Mouse (Mus musculus): Measurements from ENCODE around the gene Ftcd. TPM values are rescaled to one million over a fixed set of nuclear protein-coding genes. Genes with fewer than 3 reads are reported as not detected.

Ftcd gene
- 0.27 and 0.64 TPM in 2 replicates for polyA plus RNA-seq (2012; rRNA removed)

DNA sequence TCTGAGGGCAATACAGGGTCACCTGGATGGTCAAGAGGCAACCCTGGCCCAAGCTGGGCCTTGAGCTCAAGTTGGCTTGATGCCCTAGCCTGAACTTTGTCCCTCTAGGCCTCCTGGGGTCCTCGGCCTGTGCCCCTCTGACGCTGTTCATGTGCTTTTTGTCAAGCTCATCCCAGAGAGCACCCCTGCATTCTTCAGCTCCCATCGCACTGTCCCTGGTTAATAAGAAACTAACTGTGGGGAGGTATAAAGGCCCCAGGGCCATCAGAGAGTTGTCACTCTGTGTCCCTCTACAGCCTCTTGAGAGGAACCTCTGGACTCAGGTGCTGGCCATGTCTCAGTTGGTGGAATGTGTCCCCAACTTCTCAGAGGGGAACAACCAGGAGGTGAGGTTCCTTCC is at the start of gene Ftcd:
Gene Ftcd, plus strand, starts transcription at position 275 of the 400 bp plus-strand sequence.

DNA sequence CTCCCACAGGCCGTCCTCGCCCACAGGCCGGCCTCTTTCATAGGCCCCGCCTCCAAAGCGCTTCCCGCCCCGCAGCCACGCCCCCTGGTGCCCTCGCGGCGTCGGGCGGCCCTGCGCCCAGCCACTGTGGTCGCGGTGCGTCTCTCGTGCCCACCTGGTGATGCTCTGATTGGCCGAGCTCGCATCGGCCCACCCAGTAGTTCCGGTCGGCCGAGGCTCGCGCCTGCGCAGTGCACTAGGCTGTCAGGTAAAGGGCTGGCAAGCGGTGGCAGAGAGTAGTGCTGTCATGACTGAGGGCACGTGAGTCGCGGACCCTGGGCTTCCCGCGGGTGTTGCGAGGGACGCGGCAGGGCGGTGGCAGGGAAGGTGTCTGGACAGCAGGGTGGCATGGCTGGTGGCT is 44.1 kb upstream of the Ftcd start, which contains the start of gene Lss:
Gene Lss, plus strand, starts transcription at position 214 of the 400 bp plus-strand sequence.

DNA sequence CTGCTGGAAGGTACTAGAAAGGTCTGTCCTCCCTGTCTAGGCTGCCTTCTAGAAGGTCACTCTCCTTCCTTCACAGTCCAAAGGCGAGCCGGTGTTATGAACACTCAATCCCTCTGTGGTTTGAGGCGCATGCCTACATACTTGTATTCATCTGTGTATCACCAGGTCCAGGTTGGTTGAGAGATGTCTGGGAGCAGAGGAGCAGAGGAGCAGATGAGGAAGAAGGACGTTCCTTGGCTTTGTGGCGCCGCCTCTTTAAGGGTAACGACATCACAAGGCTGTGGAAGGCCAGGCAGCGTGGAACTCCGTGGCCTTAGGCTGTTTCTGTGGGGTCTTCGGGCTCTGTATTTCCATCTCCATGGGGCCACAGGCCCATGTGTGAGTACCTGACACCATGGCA is 13.5 kb upstream of the Ftcd start, which contains the start of gene Spatc1l:
Gene Spatc1l, plus strand, starts transcription at position 301 of the 400 bp plus-strand sequence.

DNA sequence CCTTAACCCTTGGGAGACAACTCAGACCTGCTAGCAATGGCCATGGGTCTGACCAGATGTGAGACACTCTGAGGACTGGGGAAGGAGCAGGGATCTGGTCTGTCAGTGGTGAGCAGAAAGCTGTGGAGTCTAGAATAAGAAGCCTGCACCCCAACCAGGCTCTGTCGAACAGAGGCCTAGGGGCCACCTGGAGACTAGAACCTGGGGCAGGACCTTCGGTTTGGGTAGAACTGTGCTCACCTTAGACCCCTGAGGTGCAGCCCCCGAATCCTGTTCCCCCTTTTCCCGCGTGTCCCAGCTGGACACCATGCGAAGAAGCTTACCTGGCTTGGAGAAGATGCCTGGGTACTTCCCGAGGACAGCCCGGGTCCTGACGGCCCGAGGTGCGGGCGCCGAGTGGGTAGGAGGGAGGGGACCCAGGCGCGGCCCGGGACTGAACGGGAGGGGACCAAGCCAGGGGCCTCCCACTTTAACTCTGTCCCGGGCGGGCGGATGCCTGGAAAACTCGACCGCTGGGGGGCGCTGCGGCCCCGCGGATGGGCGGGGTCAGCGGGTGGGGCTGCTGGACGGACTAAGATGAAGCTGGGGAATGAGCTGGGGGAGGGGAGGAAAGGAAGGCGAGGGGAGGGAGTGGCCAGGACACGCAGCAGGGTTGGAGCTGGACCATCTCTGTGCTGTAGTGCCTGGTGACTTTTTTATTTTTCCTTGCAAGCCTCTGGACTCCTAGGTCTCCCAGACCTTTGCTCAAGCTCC is 47.7 kb downstream of the Ftcd start, which contains the start of gene Col6a2:
Gene Col6a2, minus strand, starts transcription at position 703 of the 753 bp plus-strand sequence.

Other genes starting within 250 kb of the Ftcd start
- gene Dip2a, start 230.4 kb upstream of the Ftcd start, polyA plus RNA-seq (2012; rRNA removed) = 33.4 and 37.7 TPM in 2 replicates
- not detected in 2 replicates for gene AC141477.1, start 135.2 kb upstream of the Ftcd start, polyA plus RNA-seq (2012; rRNA removed)
- gene Pcnt, start 132.9 kb upstream of the Ftcd start, polyA plus RNA-seq (2012; rRNA removed) = 24.5 and 26.8 TPM in 2 replicates
- 15.6 and 20.8 TPM in 2 replicates for gene 2610028H24Rik, start 126.6 kb upstream of the Ftcd start, polyA plus RNA-seq (2012; rRNA removed)
- gene Mcm3ap, start 106.7 kb upstream of the Ftcd start, polyA plus RNA-seq (2012; rRNA removed) = 23.5 and 24.8 TPM in 2 replicates
- 2.4 and 2.9 TPM in 2 replicates for gene Ybey, start 106.5 kb upstream of the Ftcd start, polyA plus RNA-seq (2012; rRNA removed)
- 32.3 and 39.6 TPM in 2 replicates for gene Lss, start 44.1 kb upstream of the Ftcd start, polyA plus RNA-seq (2012; rRNA removed)
- gene Spatc1l, start 13.4 kb upstream of the Ftcd start, polyA plus RNA-seq (2012; rRNA removed) = 0.14 TPM in 1 of 2 replicates, not detected in the other
- 411 and 604 TPM in 2 replicates for gene Col6a2, start 48.0 kb downstream of the Ftcd start, polyA plus RNA-seq (2012; rRNA removed)
- 465 and 571 TPM in 2 replicates for gene Col6a1, start 150.5 kb downstream of the Ftcd start, polyA plus RNA-seq (2012; rRNA removed)

Measured in ovary, adult 2 months (tissue).